Mouse (Mus musculus): ENCODE data around the gene Cerk.
"Not testable (repeated sequence)": the region's sequence is repeated elsewhere in the genome, so short reads cannot be mapped to it uniquely, and the experiment has no call there.

Gene Cerk

GRCm38 (mm10) chr15:86164718-86165345, 21.1 kb downstream of the Cerk start:
- no peak for DNase-seq (ENCODE audit: low spot score in 2 of 2)

- DNase-seq (ENCODE audit: low spot score in 2 of 2): not testable (repeated sequence)
Observed at GRCm38 (mm10) chr15:86161800-86162199, 24.1 kb downstream of the Cerk start.

- no peak for DNase-seq (ENCODE audit: low spot score in 2 of 2)
Observed at GRCm38 (mm10) chr15:86160906-86161305, 25.0 kb downstream of the Cerk start.

GRCm38 (mm10) chr15:86159719-86160118, 26.2 kb downstream of the Cerk start:
- no peak for DNase-seq (ENCODE audit: low spot score in 2 of 2)

DNA sequence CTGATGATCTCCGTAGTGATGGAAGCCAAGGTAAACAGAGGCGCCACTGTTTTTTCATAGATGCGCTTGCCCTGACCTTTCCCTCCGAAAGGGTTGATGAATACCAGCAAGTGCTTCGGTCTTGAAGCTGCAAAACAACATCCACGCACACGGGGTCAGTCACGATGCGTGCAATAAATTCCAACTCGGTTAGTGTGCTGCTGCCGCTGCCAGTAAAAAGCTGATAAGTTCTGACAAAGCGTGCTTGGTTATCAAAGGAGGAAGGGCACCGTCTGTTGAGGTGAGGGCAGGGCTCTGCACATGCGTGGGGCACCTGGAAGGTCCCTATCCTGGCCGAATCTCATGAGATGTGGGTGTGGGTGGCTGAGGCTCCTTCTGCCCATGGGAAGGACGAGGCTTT, 26.8 kb downstream of the Cerk start:
- no peak for DNase-seq (ENCODE audit: low spot score in 2 of 2)

DNA sequence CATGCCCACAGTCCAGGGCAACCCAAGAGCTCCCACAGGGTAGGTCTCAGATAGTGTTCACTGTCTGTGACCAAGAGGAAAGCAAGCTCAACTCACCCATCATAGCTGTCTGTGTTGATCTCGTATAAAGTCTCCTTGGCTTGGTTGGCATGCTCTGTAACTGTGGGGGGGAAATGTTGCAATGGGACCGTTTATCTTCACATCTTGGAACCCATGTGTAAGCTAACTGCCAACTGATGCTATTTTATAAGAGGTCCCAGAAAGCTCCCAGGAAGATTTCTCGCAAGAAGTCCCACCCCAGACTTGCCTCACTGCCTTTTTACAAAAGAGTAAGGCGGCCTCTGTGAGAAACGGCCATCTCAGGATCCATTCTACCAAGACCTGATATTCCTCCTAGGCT, 29.4 kb downstream of the Cerk start:
- DNase-seq (ENCODE audit: low spot score in 2 of 2): no peak

DNA sequence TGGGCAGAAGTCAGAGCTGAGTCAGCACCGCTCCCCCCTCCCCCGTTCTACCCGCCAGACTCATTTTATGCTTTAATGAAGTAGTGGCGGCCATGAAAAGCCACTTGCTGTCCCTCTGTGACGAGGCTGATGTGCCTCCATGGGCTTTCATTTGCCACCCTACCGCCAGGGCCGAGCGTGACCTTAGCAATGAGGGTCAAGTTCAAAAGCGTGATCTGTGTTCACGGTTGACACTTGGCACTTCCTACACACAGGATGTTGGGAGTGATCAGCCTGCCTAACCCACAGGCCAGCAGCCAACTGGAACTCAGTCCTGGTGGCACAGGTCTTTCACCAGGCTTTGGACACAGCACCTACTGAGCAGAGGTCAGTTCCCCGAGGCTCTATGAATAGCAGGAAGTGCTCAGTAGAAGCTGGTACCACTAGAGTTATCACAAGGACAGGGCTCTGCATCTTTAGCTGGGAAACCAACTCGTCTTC, 32.4 kb downstream of the Cerk start:
- no peak for DNase-seq (ENCODE audit: low spot score in 2 of 2)

GRCm38 (mm10) chr15:86150593-86150992, 35.3 kb downstream of the Cerk start:
- no peak for DNase-seq (ENCODE audit: low spot score in 2 of 2)

DNA sequence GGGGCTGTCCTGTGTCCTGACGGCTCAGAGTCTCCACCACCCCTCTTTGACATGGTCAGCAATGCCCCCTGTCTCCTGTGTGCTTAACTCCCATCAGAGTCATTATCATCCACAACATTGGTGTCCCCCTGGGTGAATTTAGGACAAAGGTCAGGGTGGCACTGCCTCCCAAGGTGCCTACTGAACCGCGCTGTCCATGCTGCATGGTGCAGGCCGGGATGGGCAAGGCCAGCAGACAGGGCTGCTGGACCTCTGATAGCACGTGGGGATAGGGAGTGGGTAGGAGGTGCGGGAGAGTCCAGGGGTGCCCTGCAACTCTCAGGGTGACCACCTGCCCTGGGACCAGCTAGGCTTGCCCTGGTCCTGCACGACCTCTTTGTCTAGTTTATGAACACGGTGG, 39.0 kb downstream of the Cerk start:
- DNase-seq (ENCODE audit: low spot score in 2 of 2): no peak

DNA sequence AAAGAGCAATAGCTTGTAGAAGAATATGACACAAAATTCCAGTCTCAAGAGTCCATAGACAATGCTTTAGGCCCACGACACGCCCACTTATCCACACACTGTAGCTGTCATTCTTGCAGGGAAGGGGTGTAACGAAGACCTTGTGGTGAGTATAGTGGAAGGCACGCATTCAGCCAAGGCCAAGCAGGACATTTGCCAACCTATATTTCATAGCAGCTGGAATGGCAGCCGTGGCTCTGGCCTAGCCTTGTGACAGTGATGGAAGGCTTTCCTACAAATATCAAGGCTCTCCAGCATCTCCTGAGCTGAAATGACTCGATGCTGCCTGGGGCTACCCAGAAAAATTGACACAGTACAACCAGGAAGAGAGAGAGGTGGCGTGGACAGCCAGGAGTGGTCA, 40.9 kb downstream of the Cerk start:
- no peak for DNase-seq (ENCODE audit: low spot score in 2 of 2)

- DNase-seq (ENCODE audit: low spot score in 2 of 2): no peak
Observed at GRCm38 (mm10) chr15:86144577-86144976, 41.4 kb downstream of the Cerk start.

- peak in 1 of 2 experiments; percentile 65 for DNase-seq (ENCODE audit: low spot score in 2 of 2)
Observed at GRCm38 (mm10) chr15:86140323-86140722, 45.6 kb downstream of the Cerk start.

DNA sequence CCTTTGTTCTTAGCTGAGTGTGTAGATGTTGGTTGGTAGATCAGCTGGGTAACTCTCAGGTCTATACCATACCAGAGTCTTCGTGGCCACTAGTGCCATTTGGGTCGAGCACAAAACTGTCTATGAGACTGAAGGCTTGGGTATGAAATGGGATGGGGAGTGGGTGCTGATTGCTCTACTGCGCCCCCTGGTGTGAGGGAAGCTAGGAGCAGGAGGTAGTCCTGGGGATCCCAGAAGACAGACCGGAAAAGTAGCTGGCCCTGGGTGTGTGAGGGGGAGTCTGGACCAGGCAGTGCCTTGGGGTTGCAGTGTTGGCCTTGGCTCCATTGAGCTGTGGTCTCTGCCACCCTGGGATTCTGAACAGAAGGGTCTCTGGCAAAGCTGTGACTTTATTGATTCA, 48.3 kb downstream of the Cerk start:
- DNase-seq (ENCODE audit: low spot score in 2 of 2): no peak

GRCm38 (mm10) chr15:86134941-86135783, 50.8 kb downstream of the Cerk start:
- peak; percentile 83 to 87 for DNase-seq (ENCODE audit: low spot score in 2 of 2)

DNA sequence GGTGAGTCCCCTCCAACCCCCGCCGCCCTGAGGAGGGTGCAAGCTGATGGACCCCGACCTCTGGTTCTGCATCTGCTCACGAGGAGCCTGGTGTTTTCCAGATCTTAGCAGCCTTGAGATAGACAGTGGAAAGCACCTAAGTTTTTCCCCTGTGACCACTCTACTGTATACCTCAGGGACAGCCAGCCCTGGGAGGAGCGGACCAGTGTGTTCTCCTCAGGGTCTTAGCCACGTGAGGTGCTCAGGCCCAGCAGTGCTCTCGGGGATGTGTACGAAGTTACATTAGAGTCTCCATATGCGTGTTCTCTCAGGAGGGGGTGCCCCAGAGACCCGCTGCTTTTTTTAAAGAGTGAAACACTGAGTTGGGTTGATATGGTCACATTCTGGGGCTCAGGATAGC, 55.3 kb downstream of the Cerk start:
- DNase-seq (ENCODE audit: low spot score in 2 of 2): no peak

- no peak for DNase-seq (ENCODE audit: low spot score in 2 of 2)
Observed at GRCm38 (mm10) chr15:86129036-86129435, 56.9 kb downstream of the Cerk start.

- peak; percentile 75 for DNase-seq (ENCODE audit: low spot score in 2 of 2)
Observed at GRCm38 (mm10) chr15:86124359-86124758, 61.6 kb downstream of the Cerk start.

- DNase-seq (ENCODE audit: low spot score in 2 of 2): no peak
Observed at GRCm38 (mm10) chr15:86123409-86123808, 62.5 kb downstream of the Cerk start.

- no peak for DNase-seq (ENCODE audit: low spot score in 2 of 2)
Observed at GRCm38 (mm10) chr15:86122261-86122949, 63.5 kb downstream of the Cerk start.

DNA sequence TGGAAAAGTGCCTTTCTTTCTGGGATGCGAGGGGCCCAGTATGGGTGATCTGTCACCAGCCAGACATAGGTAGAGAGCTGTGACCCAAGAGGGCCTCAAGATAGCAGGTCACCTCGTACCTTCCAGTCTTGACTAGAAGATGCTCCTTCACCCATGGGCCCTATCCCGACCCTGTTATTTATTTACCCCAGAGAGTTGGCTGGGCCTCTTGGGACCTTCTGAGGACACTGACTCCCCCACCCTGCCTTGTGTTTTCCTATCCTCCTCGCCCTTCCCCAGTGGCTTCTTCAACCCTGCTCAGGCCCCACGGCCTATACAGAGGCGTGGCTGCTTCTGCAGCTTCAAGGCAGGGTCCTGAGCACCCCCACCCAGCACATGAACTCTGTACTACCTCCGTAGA, 66.8 kb downstream of the Cerk start:
- DNase-seq (ENCODE audit: low spot score in 2 of 2): no peak

DNA sequence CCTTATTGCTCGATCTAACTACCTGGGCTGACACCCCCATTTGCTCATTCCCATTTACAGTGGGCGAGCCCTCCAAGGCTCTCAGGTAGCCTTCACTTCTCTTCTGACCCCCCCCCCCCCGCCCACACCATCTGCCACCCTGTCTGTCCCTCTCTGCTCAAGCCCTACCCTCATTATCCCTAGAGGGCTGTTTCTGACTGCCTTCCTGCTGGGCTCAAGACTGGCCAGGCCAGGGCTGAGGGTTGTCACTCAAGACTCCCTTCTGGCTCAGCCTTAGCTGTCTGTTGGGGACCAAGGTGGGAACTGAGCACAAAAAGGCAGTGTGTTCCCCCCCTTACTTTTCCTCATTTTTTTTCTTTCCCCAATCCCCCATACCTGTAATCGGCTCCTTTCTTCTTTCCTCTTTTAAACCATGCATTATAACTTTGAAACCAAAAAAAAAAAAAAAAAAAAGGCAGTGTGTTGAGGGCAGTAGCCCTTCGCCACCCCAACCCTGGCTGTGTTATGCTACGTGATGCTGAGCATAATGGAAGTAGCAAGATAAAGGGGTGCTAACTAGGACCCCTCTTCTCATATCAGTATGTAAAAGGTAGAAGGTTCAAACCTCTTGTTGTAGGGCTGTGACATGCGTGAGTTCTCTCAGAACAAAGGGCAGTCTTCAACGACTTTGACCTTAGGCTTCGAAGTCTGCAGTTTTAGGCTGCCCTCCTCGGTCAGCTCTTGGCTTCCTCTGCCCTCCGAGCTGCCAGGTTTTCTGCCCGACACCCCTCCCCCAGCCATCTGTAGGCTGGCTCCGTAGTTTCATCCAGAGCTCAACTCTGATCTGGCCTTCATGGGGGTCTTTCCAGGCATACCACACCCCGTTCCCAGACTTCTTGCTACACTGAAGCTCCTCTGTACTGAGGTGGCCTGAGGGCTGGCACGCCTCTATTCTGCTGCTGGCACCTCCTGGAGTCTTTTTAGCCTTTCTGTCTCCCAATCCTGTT, 68.5 kb downstream of the Cerk start:
- DNase-seq (ENCODE audit: low spot score in 2 of 2): no peak

Measured in frontal cortex, postnatal 25 days (tissue).